Mouse (Mus musculus) adrenal gland (tissue): ENCODE results near the gene Taf15.
"Not testable (repeated sequence)": the region's sequence is repeated elsewhere in the genome, so short reads cannot be mapped to it uniquely, and the experiment has no call there.

ENCODE experiments used
- intact Hi-C: fragments of 180-260 bp; cut with DNase I; formaldehyde crosslinking; loops from one replicate; pipeline ENCODE4 v1.15.1; 2025

Gene Taf15

DNA sequence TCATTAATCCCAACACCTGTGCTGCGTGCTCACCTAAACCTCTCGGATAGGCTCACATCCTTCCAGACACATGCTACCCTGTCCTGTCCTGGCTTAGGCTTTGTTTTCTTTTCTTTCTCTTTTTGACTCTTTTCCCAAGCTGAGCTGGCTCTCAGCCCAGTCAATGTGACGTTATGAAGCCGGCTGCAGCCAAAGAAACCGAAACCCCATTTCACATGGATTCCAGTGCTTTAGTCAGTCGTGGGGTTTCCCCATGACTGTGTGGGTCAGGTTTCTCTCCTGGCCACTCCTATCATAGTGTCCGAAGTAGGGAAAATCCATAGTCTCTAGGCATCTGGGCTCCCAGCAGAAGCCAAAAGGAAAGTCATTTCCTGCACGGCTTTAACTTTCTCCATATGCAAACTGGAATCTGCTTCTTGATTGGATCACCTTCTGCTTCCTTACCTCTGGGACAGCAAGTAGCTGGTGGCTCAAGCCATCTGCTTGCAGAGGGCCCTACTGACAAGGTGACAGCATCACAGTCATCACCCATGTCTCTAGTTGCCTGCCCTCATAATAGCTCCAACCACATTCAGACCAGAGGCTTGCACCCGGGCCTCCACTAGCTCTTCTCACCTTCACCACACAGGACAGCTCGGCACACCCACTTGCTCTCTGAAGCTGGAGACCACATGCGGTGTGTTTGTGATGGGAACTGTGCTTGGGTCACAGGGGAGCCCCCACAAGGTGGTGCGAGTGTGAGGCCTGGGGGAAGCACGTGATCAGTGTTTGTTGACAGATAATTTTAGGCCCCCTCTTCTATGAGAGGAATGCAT is 61.9 kb downstream of the Taf15 start:
- intact Hi-C loops = no loop called here

DNA sequence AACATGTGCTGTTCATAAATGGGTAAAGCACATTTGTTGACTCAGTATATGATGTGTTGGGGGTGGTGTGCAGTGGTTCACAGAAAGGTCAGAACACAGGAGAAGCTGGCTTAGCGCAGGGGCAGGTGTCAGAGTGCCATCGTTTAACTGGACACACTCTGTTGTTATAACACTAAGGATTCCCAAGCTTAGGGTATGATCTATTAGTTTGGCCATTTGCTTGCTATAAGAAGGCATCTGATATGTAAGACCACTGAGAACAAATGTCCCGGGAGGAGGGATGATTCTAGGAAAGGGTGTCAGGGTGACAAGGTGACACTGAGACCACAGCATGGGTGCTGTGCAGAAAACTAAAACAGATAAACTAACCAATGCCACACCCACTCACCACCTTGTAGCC is 63.9 kb downstream of the Taf15 start:
- intact Hi-C loops = no loop called here

DNA sequence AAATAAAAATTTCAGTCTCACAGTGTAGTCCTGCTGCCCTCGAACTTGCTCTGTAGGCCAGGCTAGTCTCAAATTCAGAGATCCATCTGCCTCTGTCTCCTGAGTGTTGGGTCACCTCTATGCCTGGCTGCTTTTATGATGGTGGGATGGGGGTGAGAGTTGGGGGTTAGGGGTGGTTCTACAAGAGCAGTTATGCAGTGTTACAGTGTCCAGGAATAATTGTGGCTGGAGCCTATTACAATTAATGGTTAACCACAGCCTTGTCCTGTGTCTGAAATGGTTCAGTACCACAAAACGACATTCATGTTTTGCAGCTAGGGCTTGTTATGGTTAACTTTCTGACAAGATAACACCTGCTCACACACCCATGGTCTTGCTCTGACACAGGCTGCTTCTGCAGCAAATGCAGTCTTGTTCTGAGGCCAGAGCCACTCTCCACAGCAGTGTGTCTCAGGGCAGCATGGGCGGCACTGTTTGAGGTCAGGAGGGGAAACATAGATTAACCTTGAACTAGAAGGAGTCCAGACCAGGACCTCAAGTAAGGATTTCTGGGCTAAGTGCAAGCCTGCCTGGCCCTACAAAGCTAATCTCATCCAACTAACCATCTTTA is 65.9 kb downstream of the Taf15 start:
- intact Hi-C loops = no loop called here

DNA sequence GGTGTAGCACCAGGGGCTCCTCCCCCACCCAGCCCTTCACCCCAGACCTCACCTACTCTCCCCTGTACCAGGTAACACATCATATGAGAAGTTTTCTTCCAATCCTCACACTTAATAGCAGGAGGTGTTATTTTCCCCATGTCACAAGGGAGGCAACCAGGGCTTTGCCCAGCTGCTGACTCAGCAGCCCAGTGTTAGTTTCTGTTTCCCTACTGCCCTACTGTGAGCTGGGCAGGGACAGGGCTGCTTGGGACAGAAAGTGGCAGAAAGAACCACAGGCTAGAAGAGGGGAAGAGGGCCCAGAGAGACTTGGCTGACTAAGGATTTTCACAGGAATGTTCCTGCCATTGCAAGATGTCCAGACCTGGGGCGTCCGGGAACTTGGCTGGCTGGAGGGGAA is 68.0 kb downstream of the Taf15 start:
- intact Hi-C loops = no loop called here

DNA sequence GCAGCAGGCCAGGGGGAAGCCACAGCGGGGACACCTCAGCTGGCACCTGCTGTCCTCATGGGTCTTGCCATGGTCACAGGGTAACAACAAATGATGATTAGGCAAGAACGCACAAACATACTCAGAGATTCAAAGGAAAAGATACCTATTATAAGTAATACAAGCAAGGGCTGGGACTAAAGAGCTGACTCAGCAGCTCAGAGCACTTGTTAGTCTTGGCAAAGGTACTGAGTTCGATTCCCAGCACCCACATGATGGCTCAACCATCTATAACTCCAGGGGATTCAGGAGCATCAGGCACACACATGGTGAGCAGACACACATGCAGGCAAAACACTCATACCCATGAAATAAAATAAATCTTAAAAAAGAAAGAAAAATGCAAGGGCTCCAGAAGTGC is 68.5 kb downstream of the Taf15 start:
- intact Hi-C loops = no loop called here

DNA sequence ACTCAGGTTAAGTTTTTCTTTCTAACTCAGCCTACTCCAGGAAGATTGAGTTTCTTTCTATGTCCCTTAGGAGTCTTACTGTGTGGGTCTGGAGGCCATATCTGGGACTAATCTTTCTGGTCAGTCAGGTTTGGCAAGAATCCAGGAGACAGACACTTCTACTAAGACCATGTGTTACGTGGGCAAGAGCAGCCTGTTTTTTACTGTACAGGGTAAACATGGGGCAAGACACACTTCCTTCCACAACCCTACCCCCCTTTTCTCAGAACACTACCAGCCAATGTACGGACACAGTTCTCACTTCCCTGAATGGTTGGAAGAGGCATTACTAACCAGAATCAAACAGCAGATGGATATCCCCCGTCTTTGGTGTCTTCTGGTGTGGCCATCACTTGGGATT is 71.3 kb downstream of the Taf15 start:
- intact Hi-C loops = no loop called here

DNA sequence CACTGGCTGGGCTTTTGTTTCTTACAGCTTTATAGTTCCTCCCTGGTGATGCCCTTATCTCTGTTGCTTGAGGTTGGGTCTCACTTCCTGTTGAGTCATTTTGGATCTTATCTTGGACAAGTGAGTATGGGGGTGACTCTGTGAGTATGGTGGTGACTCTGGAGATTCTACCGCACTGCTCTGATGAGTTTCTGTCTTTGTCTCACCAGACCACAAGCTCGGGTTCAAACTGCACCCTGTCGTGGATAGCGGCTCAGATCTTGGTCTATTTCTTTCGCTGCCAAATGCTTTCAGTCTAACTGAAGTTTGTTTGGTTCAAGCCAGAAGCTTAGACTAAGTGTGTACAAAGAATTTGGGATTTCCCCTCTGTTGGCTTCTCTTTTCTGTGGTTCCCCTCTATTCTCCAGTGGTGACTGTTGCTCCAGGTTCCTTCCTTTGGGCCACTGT is 77.3 kb downstream of the Taf15 start:
- intact Hi-C loops = no loop called here

DNA sequence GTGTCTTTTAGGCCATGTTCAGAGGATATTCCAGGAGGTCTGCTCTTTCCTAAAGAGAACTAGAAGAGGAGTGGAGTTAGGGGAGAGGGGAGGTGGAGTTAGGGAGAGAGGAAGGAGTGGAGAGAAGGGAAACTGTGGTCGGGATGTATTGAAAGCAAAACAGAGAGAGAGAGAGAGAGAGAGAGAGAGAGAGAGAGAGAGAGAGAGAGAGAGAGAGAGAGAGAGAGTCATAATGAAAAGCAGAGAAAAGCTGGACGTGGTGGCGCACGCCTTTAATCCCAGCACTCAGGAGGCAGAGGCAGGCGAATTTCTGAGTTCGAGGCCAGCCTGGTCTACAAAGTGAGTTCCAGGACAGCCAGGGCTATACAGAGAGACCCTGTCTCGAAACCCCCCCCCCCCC is 78.2 kb downstream of the Taf15 start:
- intact Hi-C loops = not testable (repeated sequence)

DNA sequence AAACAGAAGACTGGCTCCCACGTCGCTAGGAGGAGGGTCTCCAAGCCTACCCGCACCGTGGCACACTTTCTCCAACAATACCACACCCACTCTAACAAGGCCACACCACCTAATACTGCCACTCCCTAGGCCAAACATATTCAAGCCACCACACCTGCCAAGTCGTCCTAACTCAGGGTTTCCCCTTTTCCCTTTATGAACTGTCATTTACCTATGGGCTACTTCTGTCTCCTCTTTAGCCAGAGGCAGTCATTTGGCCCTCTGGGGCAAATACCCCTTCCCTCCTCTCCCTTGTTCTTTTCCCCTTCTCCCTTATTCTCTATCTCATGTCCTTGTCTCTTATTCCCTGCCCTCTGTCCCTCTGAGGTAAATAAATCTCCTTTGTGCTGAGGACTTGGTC is 78.8 kb downstream of the Taf15 start:
- intact Hi-C loops = no loop called here
